Mouse (Mus musculus): ENCODE data around the gene Esr1.

GRCm38 (mm10) chr10:4625300-4625699, 13.9 kb downstream of the Esr1 start:
- no peak for TF ChIP-seq CTCF (IDR thresholded peaks at IDR 0.05; ENCODE audit: borderline replicate concordance, insufficient read depth, low read length)
- no peak for TF ChIP-seq POLR2A (IDR thresholded peaks at IDR 0.05; ENCODE audit: low read depth, low read length)

Data from embryonic fibroblast, embryonic 13.5 days (primary cell).